Mouse (Mus musculus) liver, postnatal 0 days (tissue): ENCODE data around the gene Hivep3.

Source experiments
- CTCF ChIP-seq: sonication (generic); IDR thresholded peaks from 2 replicates; pipeline ENCODE4 v1.5.1; 2016; ENCODE audit warnings: antibody characterized with exemption, low read depth
- EP300 ChIP-seq: IDR thresholded peaks from 2 replicates; pipeline ENCODE4 v1.6.1; 2016; ENCODE audit warnings: antibody characterized with exemption, low read depth, mild to moderate bottlenecking

- TF ChIP-seq CTCF (no peak), EP300 (no peak)
These were observed 125.9 kb downstream of the Hivep3 start for GRCm38 (mm10) chr4:119859454-119859853.
